Mouse (Mus musculus): ENCODE results near the gene Krt20.

GRCm38 (mm10) chr11:99420586-99420985 is 17.4 kb downstream of the Krt20 start:
- TF ChIP-seq CTCF (IDR thresholded peaks at IDR 0.05; ENCODE audit: low read depth, low read length) (no peak), POLR2A (IDR thresholded peaks at IDR 0.05; ENCODE audit: borderline replicate concordance, low read depth, low read length) (no peak)
